Mouse (Mus musculus) retina, adult 2 months (tissue): ENCODE data around the gene Phgdh.
"Not testable (repeated sequence)": the region's sequence is repeated elsewhere in the genome, so short reads cannot be mapped to it uniquely, and the experiment has no call there.

Experiments
- DNase-seq: peaks from one replicate; pipeline ENCODE4 v3.0.0-alpha.2; 2012; ENCODE audit warnings: low read depth, low spot score

The Phgdh gene

GRCm38 (mm10) chr3:98339706-98340109 lies at the start of gene Phgdh:
Gene Phgdh (minus strand): TSS chr3:98339990.
- DNase-seq, result not testable (repeated sequence)

GRCm38 (mm10) chr3:98389305-98389704 lies 49.5 kb upstream of the Phgdh start:
- no peak for DNase-seq

DNA sequence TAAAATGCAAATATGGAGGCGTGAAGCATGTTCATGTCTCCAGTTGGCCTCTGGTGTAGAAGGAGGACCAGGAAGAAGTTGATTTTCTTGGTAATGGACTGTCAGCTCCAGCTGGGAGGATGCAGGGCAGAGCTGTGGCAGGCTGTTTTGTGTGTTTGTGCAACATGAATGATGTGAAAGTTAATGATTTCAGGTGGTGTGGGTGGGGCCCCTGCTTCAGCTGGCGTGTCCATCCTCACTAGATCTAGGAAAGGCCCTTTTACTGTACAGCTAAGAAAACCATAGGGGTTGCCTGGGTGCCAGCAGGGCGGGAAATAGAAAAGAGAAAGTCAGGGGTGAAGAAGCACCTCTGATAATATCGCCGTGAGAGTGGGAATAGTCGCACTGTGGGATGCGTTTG lies 48.0 kb upstream of the Phgdh start:
- no peak for DNase-seq

- DNase-seq, result no peak
These were observed 47.3 kb upstream of the Phgdh start for GRCm38 (mm10) chr3:98387086-98387485.

DNA sequence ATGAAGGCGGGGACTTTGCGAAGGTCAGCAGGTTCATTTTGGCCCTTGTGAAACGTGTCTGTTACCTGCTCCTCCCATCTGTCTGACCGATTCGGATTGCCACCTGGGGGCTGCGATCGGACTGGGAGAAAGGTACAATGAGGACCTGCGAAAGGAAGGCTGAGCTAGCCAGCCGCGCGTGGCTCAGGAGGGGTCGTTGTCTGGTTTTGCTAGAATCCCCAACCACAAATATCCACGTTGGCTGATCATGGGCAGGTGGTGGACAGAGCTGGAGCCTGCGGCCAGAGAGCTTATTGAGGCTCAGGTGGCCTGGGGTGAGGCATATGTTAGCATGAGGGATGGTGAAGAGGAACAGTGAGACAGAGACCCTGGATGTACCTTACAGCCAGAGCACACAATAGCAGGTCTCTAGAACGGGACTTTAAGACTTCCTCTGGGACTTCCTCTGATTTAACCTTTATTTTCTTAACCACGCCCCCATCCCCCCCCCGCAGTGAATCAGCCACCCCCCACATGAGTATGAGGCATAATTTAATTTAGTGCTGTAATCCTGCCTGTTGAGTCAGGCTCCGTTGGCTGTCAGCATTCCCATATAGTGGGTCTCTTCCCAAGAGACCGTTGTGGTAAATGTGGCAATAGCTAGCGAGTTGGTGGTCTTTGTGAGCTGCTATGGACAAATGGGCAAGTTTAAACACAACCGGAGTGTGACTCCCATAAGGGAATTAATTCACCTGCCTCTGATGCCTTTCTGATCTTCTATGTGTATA lies 43.4 kb upstream of the Phgdh start:
- DNase-seq, result no peak

DNA sequence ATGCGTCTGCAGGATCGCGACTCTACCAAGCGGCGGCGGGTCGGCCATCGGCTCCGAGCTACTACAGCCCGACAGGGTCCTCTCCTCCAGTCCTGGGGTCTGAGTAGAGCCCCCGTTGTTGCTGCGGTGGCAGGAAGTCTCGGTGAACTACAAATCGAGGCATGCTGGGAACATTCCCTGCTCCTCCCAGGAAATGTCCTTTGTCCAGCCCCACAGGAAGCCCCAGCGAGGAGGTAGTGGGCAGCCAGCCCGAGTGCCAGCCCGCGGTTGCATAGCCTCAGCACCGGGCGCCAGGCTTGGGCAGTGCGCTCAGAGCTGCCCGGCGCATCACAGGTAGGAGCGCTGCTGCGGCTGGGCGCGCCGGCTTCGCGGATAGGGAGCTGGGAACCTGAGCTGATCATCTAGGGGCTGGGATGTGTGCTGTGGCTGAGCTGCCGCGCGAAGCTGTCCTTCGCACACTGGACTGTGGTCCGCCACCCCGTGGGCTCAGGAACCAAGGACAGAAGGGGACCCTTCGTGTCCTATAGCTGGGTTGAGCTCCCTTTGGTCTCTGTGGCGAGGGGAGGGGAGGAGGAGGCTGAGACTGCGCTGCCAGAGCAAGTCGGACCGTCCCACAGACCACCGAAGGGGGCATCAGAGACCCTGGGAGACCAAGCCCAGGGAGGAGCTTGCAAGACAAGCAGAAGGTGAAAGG lies 42.6 kb upstream of the Phgdh start, which contains the start of gene Zfp697:
Gene Zfp697 (plus strand): TSS at position 216 of the 694 bp plus-strand sequence.
- DNase-seq, result peak; percentile 6

DNA sequence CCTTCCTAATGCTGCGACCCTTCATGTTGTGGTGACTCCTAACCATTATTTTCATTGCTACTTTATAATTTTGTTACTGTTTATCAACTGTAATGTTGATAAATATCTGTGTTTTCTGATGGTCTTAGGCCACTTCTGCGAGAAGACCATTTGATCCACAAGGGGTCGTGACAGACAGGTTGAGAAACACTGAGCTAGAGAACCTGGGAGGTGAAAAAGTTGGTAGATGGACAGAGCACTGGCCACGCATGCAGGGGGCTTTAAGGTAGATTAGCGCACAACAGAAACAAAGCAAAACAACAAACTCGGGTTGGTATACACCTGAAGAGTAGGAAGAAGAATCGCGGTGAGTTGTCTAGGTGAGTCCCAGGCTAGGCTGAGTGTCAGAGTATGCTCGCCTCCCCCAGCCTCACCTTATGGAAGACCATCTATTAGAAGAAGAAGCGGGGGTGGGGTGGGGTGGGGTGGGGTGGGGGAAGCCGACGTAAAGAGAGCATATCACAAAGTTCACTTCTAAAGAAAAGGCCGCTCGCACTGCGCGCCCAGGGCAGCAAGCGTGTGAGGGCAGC lies 42.0 kb upstream of the Phgdh start:
- no peak for DNase-seq

GRCm38 (mm10) chr3:98379236-98379635 lies 39.4 kb upstream of the Phgdh start:
- no peak for DNase-seq

DNA sequence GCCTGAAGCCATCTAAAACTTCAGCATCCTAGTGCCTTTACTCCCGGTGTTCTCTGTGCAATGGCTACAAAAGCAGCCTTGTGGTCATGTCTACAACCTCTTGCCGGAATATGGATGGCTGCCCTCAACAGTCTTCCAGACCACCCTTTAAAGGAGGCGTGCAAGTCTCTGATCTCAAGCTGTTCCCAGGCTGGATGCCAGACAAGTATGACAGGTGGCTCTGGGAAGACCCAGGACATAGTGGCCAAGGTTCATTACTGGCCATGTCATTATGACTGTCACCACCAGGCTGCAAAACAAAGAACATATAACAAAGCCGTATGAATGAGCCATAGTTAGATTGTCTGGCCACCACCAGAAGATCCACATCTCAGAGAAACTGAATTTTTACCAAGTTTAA lies 38.5 kb upstream of the Phgdh start:
- no peak for DNase-seq

DNA sequence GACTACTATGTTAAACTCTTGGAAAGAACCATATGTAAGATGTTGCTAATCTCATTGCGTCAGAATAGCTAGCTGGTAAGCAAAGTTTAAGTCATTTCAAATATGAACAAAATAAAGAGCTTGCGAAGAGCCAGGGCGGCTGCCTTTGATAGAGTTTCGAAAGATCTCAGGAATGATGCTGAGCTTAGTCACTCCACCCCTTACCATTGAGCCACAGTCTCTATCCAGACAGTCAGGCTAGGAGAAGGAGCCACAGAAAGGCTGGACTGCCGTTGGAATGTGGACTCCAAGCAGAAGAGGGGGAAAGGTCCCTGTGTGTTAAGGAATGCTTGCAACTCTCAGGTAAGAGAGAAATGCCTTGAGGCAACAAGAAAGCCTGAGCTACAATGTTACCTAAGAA lies 35.2 kb upstream of the Phgdh start:
- no peak for DNase-seq

- no peak for DNase-seq
These were observed 34.4 kb upstream of the Phgdh start for GRCm38 (mm10) chr3:98374062-98374719.

DNA sequence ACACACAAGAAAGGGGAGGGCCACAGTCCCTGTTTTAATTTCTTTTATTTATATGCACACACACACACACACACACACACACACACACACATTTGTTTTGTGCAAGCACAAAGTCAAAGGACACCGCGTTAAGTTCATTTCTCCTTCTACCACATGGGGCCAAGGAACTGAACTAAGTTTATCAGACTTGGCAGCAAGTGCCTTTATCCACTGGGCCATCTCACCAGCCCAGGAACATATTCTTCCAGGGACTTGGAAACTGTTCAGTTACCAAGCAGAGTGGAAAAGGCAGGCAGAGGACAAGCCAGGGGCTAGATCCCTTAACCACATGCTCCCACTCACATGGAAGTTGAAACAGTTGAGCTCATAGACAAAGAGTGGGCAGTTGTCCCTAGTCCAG lies 29.0 kb upstream of the Phgdh start:
- DNase-seq, result no peak

GRCm38 (mm10) chr3:98368283-98368682 lies 28.5 kb upstream of the Phgdh start:
- DNase-seq, result no peak

- no peak for DNase-seq
These were observed 27.0 kb upstream of the Phgdh start for GRCm38 (mm10) chr3:98366823-98367222.

DNA sequence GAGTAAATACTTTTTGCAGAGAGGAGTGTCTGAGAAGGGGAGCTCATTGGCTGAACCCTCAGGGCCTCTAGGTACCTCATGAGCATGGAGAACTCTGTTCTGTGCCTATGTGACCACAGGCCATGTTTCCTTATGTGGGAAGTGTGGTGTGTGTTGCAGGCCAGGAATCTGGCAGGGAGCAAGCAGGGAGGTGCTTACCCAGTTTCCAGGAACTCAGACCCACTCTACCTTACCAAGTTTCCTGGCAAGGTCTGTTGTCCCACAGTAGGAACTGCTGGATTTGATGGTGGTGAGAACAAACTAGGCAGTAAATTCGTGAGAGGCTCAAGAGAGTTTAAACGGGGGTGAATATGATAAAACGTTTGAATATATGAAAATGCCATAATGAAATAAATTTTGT lies 26.3 kb upstream of the Phgdh start:
- no peak for DNase-seq

DNA sequence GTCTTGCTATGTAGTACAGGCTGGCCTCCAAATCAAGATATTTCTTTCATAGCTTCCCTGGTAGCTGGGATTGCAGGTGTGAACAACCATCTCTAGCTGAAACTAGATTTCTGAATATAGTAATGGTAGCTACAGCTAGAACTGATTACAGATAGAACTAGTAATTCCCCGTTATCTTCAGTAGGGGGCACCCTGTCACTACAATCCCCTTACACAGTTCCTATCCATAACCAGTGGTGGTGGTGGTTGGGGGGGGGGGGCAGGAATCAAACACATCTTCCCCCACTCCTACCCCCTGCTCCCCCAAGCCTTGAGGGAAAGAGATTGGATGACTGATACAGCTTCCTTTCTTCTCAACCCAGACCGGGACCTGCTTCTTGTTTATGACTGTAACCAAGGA lies 23.0 kb upstream of the Phgdh start:
- no peak for DNase-seq

DNA sequence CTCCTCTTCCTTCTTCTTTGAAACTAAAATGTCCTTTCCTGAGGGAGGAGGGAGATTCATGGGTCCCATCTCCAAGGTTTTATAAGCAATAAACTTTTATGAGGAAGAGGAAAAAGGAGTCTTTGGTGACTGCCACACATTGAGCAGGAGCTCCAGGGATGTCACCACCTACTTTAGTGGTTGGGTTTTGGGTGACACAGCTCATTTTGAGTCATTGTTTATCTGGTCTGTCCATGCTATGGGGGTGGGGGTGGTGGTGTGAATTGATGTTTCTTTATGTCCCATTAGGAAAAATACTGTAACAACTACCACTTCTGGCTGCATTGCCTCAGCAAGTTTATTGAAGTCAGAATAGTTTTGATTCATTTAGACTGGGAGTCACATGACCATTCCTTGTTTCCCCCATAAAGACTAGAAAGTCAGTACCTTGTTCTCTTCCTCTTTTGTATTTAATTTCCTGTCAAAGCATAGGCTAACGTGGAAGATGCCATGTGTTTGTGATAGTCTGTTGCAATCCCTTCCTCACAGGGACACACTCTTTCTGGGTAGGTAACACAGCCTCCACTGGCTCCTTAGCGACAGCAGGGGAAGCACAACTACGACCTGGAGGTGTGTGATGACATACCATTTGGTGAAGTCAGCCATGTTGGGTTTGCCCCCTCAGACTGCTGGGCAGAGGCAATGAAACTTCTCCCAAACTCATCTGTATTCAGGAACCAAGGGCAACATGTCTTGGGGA lies 17.0 kb upstream of the Phgdh start:
- no peak for DNase-seq

DNA sequence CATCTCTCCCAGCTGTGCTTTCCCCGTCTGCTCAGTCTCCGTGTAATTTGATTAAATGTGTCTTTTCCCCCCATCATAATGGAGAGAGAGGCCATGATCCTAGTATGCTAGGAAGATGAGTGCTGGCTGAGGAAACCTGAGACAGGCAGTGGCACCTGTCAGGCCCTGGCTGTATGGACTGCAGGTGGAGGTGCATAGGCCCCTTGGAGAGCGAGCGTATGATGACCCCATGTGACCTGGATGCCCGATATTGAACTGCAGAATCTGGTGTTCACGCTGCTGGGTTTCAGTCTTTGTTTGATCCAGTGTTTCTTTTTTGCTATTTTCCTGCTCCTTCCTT lies 16.2 kb upstream of the Phgdh start:
- no peak for DNase-seq

DNA sequence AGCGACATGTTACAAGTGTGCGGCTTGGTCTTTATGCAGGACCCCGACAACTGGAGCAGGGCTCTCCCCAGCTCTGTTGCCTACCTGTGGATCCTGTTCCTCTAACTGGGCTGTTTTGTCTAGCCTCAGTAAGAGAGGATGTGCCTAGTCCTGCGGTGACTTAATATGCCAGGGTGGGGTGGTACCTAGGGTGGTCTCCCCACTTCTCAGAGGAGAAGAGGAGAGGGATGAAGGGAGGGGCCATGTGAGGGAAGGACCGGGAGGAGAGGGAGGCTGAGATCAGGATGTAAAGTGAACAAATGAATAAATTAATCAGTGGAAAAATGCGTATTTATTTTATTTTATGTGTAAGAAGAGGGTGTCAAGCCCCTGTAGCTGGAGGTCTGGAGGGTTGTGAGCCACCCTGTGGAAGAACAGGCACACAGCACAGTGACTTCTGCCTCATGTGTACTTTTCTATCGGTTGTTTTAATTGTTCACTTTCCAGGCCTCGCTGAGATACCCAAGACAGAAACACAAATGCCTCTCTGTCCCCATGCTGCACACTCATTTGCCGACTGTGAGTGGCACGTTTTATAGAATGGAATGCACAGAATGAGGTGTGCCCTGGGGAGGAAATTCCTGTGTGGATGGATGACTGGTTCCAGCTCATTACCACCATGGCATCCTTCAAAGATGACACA lies 15.7 kb upstream of the Phgdh start:
- DNase-seq, result no peak

DNA sequence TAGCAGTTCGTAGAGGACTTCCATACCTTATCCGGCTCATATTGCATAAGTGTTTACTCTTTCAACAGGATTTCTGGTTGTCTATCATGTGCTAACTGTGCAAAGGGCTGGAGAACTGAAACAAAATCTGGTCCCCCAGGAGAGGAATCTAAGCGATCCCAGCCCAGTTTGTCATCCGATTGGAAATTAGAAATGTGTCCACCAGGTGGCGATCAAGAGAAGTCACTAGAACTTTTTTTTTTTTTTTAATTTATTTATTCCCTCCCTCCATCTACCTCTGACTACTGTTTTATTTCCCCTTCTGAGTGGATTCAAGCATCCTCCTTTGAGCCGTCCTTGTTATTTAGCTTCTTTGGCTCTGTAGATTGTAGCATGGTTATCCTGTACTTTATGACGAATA lies 14.1 kb upstream of the Phgdh start:
- peak; percentile 18 for DNase-seq

- DNase-seq, result no peak
These were observed 8.9 kb upstream of the Phgdh start for GRCm38 (mm10) chr3:98348705-98349104.
